Mouse (Mus musculus) cerebellum, adult 8-10 months (tissue): ENCODE results near the gene Fgfr2.

Experiments
- DNase-seq: peaks from one replicate; pipeline ENCODE4 v3.0.0; 2022

Fgfr2 gene

DNA sequence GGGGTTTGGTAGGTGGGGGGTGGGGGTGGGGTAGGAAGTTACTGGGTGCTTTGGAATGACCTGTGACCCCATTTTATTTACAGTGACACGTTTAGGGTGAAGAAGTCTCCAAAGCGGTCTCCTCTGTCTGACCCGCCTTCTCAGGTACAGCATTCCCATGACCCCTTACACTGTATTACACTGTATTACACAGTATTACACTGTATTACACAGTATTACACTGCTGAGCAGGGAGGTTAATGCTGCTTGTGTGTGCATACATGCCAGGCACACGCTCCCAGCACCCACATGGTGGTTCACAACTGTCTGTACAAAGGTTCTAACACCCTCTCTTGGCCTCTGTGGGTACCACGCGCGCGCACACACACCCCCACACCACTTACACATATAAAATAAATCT lies 2389.7 kb downstream of the Fgfr2 start:
- no peak for DNase-seq

- no peak for DNase-seq
Observed at GRCm38 (mm10) chr7:130732908-130733307, 2390.2 kb downstream of the Fgfr2 start.

GRCm38 (mm10) chr7:130731792-130732191 lies 2391.4 kb downstream of the Fgfr2 start:
- DNase-seq, result no peak

DNA sequence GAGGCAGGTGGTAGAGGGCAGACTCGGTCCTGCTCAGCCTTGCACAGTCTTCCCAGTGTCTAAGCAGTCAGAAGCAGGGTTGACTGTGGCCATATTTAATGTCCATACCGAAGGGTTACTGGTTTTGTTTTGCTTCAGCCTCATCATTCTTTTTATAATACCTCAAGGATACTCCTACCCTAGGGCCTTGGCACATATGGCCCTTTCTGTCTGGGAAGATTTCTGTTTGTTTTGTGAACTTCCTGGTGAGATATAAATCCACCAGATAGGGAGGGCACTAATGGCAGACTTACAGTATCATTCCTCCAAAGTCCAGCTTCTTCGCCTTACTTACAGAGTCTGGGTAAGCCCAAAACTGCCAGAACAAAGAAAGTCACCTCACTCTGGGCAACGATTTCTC lies 2395.6 kb downstream of the Fgfr2 start:
- DNase-seq, result no peak

- DNase-seq, result no peak
Observed at GRCm38 (mm10) chr7:130726724-130727422, 2396.3 kb downstream of the Fgfr2 start.

DNA sequence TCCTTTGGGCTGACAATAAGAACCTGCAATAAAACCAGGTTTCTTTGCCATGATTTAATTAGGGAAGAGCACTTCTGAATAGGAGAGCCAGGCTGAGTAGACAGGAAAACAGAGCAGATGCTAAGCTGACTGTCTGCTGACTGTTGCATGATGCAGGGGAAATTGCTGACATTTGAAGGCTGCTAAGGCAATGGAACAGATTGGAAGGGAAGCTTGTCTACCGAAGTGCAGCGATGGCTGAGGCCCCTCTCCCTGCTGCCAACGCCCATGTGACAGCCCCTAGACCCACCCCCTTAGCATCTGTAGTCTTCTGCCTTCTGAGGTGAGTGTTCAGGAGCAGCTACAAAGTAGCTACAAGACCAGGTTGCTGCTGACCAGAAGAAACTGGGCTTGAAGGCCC lies 2397.0 kb downstream of the Fgfr2 start:
- no peak for DNase-seq

DNA sequence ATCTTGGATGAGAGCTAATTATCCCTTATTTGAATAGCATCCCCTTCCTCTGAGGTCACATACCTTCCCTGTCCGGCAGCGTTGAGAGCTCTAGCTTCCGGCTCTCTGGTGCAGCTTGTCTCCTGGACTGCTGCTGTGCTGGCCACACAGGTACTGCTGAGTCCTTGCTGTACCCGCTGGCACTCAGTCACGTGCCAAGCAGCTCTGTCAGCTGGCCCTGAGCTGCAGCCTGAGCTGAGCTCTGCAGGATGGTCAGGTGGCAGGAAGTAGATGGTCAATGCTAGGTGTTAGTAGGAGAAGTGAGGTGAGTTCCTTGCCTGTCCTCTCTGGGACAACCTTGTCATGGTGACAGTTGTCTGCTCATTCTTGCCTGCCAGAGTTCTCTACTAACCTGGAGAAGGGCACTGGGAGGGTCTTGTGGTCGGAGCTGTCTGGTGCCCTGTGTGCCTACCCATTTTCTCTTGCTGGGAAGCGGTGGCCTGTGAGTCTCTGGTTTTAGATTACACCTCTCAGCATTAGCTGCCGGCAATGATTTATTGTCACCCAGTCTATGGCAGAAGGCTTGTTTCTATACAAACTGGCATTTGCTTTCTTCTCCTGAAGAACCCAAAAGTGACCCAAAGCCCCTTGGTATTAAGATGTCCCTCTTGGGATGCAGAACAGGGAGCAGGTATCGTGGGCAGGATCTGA lies 2402.4 kb downstream of the Fgfr2 start:
- DNase-seq, result no peak

DNA sequence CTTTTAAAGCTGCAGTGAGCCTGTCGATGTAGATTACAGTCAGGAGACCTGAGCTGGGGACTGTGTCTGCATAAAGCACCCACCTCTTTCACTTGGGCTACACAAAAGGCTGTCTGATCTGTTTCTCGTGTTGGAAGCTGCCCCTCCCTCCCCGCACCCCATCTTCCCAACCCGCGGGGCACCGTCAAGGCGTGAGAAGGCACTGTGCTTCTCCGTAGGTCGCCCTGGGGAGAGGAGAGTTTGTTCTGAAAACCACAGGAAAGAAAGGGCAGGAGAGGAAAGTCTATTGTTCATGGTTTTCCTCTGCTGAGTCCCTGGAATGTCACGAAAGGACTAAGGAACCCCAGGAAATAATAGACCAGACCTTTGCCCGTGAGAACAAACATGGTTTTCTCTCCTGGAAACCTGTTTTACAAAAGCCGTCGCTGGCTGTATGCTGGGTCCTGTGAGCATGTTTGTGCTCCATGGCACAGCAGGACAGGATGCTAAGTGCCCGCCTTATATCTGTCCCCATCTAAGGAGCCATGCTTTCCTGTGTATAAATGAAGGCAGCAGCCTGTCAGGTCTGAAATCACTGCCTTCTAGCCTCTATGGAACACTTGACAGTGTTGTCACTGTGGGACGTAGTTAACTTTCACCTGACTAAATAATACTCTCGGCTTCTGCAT lies 2403.1 kb downstream of the Fgfr2 start:
- DNase-seq, result no peak

GRCm38 (mm10) chr7:130716989-130717388 lies 2406.2 kb downstream of the Fgfr2 start:
- no peak for DNase-seq

GRCm38 (mm10) chr7:130716341-130716740 lies 2406.8 kb downstream of the Fgfr2 start:
- no peak for DNase-seq

DNA sequence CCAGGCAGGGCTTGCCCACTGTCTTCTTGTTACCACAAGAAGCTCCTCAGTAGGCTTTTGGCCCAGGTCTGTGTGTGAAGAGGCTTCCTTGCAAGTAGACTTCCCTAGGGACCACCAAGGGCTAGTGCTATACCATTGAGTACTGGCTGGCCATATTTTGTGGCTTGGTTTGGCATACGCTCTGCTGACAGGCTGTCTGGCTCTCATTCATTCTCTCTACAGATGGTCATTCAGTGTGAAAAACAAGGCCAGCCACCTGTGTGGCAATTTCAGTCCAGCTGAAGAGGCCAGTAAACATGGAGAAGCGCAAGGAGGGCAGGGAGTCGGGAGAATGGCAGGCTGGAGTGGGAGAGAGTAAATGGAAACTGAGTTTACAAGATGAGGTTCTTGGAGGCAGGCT lies 2407.7 kb downstream of the Fgfr2 start:
- DNase-seq, result peak; percentile 87

DNA sequence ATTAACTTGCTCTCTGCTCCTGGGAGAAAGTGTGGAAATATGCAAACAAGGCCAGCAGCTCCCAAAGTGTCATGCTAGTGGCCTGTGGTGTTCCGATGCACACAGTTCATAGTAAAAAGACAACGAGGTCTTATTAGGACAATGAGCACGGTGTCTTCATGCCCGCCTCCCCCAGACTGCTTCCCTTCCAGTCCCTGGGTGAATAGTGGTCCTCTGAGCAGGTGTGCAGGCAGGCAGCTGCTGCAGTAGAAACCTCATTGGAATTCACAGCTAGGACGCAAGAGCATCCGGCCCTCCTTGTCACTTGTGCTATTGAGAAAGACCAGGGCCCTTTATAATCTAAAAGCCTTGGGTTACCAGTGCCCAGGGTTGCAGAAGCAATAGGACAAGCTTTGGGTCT lies 2409.8 kb downstream of the Fgfr2 start:
- DNase-seq, result no peak

DNA sequence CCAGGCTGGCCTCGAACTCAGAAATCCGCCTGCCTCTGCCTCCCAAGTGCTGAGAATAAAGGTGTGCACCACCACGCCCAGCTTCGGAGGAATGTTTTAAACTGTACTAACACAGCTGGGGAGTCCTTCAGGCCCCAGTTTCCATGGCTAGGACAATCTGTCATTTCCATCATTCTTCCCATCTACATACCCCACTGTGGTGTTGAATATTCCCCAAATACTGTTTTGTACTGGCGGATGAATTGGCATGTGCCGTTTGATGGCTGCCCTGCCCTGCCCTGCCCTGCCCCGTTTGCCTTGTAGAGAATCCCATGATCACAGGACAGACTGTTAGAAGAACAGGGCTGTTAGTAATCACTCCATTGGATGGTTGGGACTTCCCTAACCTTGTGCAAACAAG lies 2411.3 kb downstream of the Fgfr2 start:
- no peak for DNase-seq

GRCm38 (mm10) chr7:130709372-130710274 lies 2413.5 kb downstream of the Fgfr2 start:
- peak; percentile 52 for DNase-seq

- DNase-seq, result no peak
Observed at GRCm38 (mm10) chr7:130708940-130709339, 2414.2 kb downstream of the Fgfr2 start.

DNA sequence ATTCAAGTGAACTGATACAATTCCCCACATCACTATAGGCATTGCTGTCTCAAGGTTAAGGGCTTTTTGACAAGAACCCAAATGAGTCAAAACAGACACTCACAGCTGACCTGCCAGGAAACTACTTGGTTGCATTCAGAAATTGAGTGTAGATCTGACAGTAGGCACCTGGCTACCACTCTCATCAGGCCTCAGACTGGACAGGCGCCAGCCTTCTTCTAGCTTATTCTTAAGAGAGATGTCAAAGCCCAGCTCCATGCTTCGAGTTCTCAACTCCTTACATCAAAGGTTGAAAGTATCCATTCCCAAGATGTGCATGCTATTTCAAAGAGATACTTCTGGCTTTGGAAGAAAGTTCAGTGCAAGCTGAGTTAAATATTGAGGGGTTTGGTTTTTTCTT lies 2417.9 kb downstream of the Fgfr2 start:
- no peak for DNase-seq

DNA sequence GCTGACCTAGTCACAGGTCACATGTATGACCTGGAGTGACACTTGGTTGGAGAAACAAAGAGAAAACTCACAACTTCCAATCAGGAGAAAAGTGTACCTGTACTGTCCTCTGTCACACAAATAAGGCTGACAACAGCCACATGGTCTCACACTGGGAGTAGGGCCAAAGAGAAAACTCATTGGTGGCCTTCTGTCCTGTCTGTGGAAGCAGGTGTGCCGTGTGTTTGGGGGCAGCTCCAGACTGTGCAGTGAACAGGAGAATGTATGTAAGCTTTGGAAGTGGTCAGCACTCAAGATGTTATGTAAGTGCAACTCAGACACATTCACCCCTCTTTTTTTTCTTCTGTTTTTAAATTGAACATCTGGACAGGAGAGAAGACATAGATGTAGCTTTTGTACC lies 2421.8 kb downstream of the Fgfr2 start:
- DNase-seq, result no peak

DNA sequence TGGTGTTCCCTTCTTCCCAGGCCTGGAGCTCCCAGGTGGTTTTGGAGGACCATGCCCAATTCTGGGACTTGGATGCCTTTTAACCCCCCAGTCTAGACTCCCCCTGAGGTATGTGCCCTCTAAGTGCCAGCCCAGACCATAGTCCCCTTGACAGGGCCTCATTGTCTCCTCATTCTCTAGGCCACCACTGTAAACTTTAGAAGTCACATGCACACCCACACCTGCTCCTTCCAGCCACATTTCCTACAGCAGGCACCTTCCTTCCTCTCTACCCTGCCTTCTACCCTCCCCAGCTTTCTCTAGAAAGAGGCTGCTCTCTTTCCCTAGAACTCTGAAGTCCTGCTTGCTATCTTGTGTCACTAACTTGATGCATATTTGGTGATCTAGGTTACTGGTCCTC lies 2424.7 kb downstream of the Fgfr2 start:
- DNase-seq, result no peak

- no peak for DNase-seq
Observed at GRCm38 (mm10) chr7:130696347-130697234, 2426.6 kb downstream of the Fgfr2 start.

DNA sequence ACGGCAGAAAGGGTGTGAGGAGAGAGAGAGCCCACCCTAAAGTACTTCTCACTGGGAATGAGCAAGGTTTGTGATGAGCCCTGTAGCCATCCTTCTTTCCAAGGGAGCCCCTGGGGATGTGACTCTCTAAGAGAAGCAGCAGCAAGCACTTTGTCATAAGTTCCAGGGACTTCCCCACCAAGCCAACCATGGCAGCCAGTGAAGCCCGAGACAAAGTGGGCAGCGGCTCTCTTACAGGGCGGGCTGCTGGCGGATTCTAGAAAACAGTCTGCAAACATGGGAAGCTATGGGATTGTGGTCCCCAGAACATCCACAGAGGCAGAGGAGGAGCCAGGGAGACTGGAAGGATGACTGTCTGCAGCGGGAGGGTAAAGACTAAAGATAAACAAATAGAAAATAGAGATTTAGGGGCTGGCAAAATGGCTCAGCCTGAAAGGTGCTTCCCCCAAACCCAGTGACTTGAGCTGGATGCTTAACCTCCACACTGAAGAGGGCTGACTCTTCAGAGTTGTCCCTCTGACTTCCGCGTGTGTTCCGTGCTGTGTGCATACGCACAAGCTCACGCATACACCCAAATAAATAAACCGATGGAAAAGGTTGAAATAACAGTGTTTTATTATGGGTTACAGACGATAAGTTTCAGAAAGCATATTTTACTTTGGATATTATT lies 2427.3 kb downstream of the Fgfr2 start:
- DNase-seq, result no peak

DNA sequence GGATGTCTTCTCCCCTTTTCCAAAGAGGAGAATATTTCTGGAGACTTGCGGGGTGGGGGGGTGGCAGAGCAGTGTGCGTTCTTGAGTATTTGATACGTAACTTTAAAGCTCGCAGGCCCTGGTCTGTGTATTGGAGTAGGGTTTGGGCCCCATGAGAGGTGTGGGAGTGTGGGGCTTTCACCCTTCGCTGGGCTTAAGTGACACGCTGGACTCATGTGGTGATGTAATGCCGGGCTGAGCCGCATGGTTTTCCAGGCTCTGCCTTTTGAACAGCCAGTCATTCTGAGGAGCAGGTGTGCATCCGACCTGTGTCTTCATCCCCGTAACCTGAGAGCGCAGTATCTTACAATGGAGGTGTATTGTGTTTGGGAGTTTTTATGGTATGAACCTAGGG lies 2429.4 kb downstream of the Fgfr2 start:
- peak; percentile 54 for DNase-seq
